Mouse (Mus musculus) forelimb bud, embryonic 11.5 days (tissue): ENCODE data around the gene Gipc2.

ENCODE experiments used
- DNase-seq: peaks from one replicate; pipeline ENCODE4 v3.0.0-alpha.2; 2012; ENCODE audit warnings: low read depth, low spot score

Gene Gipc2

GRCm38 (mm10) chr3:152117941-152118340, 48.1 kb downstream of the Gipc2 start:
- no peak for DNase-seq

DNA sequence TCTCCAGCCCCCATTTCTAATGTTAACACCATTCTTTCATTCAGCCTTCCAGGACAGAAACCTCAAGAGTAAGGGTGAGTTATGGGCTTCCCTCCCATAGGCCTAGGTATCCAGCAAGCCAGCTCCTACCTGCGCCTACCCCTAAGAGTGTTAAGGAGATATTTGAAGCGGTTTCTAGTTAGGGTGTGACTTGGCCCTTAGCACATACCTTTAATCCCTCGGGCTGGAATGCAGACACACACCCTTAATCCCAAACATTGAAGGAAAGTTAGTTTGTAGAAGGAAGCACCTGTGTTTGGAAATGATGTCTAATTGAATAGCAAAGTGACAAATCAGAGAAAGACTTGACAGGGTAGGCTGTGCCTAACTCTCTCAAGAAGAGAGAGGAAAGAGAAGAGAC, 49.9 kb downstream of the Gipc2 start:
- DNase-seq, result no peak

GRCm38 (mm10) chr3:152114786-152115185, 51.2 kb downstream of the Gipc2 start:
- peak; percentile 71 for DNase-seq

- no peak for DNase-seq
These were observed 51.8 kb downstream of the Gipc2 start for GRCm38 (mm10) chr3:152114222-152114621.

DNA sequence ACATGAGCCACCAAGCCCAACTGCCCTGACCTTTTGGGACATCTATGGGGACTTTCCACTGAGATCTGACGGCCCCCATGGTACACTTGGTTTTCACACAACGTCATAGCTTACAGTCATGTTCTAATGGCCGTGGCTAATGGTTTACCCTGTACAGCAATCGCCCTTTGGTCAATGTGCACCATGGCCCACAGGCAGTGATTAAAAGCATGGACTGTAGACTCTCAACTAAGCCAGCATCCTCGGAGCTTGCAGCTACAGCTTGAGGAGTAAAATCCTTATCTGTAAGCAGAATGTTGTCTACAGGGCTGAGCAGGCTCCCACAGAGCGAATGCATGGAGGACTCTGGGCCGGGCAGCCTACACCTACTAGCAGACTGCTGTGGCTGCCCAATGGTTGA, 52.5 kb downstream of the Gipc2 start:
- no peak for DNase-seq

GRCm38 (mm10) chr3:152112664-152113063, 53.4 kb downstream of the Gipc2 start:
- no peak for DNase-seq

GRCm38 (mm10) chr3:152111482-152111881, 54.5 kb downstream of the Gipc2 start:
- DNase-seq, result no peak

DNA sequence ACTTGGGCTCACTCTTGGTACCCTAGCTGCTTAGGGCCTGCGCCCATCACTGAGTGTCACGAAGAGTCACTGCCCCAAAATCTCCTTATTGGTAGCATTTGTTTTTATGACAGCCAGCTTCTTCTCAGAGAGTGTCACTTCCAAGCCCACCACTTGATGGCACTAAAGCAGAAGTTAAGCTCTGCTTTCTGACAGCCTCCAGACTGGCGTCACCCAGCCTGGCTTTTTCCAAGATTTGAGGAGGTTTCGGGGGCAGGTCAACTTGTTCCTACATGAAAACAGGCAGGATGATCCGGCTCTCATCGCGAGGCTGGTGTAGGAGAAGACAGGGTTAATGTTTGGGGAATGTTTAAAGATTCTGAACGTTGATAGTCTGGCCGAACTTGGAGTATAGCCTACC, 54.9 kb downstream of the Gipc2 start:
- peak; percentile 82 for DNase-seq

- DNase-seq, result no peak
These were observed 56.8 kb downstream of the Gipc2 start for GRCm38 (mm10) chr3:152109260-152109587.

DNA sequence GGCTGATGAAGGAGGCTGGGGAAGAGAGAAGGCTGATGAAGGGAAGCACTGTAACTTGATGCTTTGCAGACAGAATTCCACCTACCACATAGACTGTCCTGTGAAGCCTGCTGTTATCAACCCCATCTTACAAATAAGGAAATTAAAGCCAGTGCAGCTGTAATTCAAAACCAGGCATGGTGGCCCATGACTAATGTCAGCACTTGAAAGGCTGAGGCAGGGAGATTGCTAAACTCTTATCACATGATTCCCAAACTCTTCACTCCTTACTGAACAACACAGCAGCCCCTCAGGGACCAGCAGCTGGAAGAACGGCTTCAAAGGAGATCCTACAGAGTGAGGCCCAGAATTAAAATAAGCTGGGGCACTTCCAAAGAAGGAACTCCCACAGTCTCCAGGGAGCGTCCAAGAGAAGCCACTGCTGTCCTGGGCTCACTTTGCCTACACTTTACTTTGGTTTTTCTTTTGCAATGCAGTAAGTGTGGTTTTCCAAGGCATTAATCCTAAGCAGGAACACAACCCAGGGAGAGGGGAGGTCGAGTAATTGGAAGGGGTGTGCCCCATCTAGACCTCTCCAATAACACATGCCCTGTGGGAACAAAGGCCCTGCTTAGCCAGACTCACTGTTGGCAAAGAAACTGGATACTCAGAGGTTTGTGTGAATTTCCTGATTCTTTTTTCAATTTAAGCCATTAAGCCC, 57.3 kb downstream of the Gipc2 start:
- no peak for DNase-seq

GRCm38 (mm10) chr3:152108003-152108395, 58.0 kb downstream of the Gipc2 start:
- DNase-seq, result no peak

GRCm38 (mm10) chr3:152107149-152108002, 58.7 kb downstream of the Gipc2 start:
- DNase-seq, result no peak

- no peak for DNase-seq
These were observed 59.5 kb downstream of the Gipc2 start for GRCm38 (mm10) chr3:152106225-152107148.

DNA sequence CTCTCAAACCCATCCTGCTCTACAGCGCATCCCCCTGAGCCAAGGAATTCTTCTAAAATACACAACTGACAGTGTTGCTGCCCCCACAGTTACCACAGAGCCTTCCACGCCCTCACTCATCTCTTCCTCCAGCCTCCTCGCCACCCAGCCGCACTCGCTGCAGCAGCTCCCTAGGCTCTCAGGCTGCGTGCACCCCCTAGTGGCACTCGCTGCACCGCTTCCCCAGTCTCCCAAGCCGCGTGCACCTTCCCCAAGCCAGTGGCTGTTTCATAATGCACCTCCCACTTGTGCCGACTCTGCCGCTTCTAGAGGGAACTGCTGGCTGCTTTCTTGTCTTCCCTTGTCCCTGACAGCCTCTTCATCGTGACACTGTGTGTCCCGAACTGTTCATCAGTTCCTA, 60.7 kb downstream of the Gipc2 start:
- peak; percentile 73 for DNase-seq

GRCm38 (mm10) chr3:152103381-152103780, 62.6 kb downstream of the Gipc2 start:
- no peak for DNase-seq

DNA sequence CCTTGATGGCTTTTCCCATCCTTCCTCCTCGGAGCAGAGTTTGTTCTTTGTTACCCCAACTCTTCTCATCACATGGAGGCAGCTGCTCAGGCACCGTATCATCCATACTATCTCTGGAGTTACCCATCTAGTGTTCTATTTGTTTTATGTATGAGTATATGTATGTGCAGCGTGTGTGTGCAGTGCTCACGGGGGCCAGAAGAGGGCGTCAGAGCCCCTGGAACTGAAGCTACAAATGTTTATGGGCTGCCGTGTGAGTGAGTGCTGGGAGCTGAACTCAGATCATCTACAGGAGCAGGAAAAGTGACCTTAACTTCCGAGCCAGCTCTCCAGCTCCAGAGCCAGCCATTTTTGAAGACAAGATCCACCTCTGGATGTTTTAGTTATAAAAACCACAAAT, 64.6 kb downstream of the Gipc2 start:
- DNase-seq, result no peak

DNA sequence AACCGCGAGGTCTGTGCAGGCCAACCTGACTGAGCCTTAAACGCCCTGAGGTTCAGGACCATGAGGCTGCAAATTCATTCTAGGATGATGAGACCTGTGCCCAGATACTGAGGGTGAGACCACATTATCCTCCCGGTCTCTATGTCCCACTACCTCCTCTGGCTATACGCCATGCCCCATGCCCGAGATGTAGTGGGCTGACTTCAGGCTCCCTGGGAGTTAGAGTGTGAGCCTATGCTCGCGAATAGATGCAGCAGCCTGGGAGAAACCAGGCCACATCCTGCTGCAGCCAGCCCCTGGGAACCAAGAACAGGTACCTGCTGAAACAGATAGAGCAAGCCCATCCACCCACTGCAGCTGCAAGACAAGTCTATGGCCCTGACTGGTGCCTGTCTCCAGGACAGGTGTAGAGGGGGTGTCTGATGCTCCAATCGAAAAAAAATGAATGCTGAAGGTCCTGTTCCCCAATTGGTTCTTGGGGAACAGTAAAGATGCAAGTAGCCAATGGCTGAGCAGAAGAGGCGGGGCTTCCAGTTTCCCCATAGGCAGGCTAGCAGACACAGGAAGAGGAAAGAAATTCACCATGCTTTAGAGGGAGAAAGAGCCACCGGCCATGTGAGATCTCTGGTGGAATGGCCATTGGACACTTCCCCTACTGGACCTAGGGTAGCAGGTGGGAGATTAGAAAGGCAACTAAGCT, 65.8 kb downstream of the Gipc2 start:
- no peak for DNase-seq

- DNase-seq, result no peak
These were observed 71.0 kb downstream of the Gipc2 start for GRCm38 (mm10) chr3:152095030-152095429.

DNA sequence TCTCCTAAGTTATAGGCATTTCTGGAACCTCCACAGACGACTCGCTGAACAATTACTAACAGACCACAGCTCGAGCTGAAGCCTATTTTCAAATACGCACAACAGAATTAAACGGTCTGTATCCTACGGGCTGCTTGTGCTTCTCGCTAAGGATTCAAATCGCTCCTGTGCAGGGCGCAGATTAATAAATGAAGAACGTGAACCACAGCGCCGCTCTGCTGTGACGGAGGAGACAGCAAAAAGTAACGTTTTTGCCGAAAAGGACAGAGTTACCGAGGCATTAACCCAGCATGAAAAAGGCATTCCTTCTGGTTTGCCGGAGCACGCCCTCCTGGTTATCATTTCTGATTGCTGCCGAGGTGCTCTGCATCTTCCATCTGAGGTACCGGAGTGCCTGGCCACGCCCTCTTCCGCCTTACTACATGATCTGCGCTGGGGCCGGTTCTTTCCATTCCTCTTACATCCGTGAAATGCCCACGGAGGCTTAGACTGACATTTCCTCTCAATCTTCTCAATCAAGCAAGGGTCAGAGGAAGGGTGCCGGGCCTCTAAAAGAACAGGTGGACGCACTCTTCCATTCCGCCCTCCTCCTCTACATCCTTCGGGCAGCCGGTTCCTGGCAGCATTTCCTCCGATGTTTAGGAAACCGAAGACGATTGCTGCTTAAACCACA, 73.5 kb downstream of the Gipc2 start:
- no peak for DNase-seq

- no peak for DNase-seq
These were observed 76.9 kb downstream of the Gipc2 start for GRCm38 (mm10) chr3:152089178-152089577.

DNA sequence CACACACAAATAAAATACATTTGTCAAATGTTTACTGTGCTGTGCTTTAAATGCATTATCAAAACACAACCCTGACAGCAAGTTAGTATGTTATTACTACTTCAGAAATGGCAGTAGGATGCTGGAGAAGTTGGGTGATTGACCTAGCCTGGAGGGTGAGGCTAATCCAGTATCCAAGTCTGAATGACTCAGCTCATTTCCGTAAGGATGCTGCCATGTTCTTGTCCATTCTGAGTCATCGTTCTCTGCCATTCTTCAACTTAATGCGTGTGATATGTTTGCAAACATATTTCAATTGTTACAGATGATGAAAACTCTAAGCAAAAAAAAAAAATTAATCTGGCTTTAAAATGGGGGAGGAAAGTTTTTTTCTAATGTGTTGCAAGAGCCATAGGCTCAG, 84.6 kb downstream of the Gipc2 start:
- no peak for DNase-seq
